Mouse (Mus musculus) kidney, postnatal 0 days (tissue): ENCODE measurements around the gene Pxmp2. TPM values are rescaled to one million over a fixed set of nuclear protein-coding genes. Genes with fewer than 3 reads are reported as not detected.

Source experiments
- ATAC-seq: fragments of 200-750 bp; cut with Nextera tagmentation; replicated peaks from 2 replicates; pipeline ENCODE4 v1.8.0; 2017; ENCODE audit warnings: low read depth, moderate number of reproducible peaks, moderate TSS enrichment, moderate library complexity; ENCODE audit not compliant: low FRiP score
- DNase-seq: peaks from one replicate; pipeline ENCODE4 v3.0.0-alpha.2; 2016; ENCODE audit warnings: low spot score
- H3K27ac ChIP-seq: fragments of 300-500 bp; sonication (generic); 2 replicates; pipeline ENCODE4 v1.5.1; 2014; ENCODE audit warnings: mild to moderate bottlenecking
- H3K27me3 ChIP-seq: fragments of 300-500 bp; sonication (generic); 2 replicates; pipeline ENCODE4 v1.6.1; 2014; ENCODE audit warnings: low read length, mixed read lengths; ENCODE audit not compliant: insufficient read depth
- H3K36me3 ChIP-seq: fragments of 300-500 bp; sonication (generic); 2 replicates; pipeline ENCODE4 v1.6.1; 2014; ENCODE audit warnings: low read length, mixed read lengths; ENCODE audit not compliant: insufficient read depth
- H3K4me1 ChIP-seq: fragments of 300-500 bp; sonication (generic); replicated peaks from 2 replicates; pipeline ENCODE4 v1.6.1; 2014; ENCODE audit warnings: antibody characterized with exemption, low read length, mixed read lengths; ENCODE audit not compliant: insufficient read depth
- H3K4me2 ChIP-seq: fragments of 300-500 bp; sonication (generic); 2 replicates; pipeline ENCODE4 v1.6.1; 2014; ENCODE audit warnings: mild to moderate bottlenecking, low read length, moderate library complexity, mixed read lengths
- H3K4me3 ChIP-seq: fragments of 300-500 bp; sonication (generic); replicated peaks from 2 replicates; pipeline ENCODE4 v1.5.1; 2014; ENCODE audit warnings: low read depth, low read length
- H3K9ac ChIP-seq: fragments of 300-500 bp; sonication (generic); 2 replicates; pipeline ENCODE4 v1.6.1; 2014; ENCODE audit warnings: low read depth, low read length
- H3K9me3 ChIP-seq: fragments of 300-500 bp; sonication (generic); replicated peaks from 2 replicates; pipeline ENCODE4 v1.6.1; 2016; ENCODE audit warnings: low read length, inconsistent platforms, mixed read lengths
- CTCF ChIP-seq: IDR thresholded peaks from 2 replicates; pipeline ENCODE4 v1.5.1; 2016; ENCODE audit warnings: antibody characterized with exemption, low read depth, mild to moderate bottlenecking, moderate library complexity
- WGBS: fragments of 180-500 bp; shearing (Covaris S2); extraction: QIAGEN DNeasy Blood & Tissue Kit; methylation state at CpG from one replicate; pipeline ENCODE4 v1.1.7; 2014; 5-methylcytosine and 5-hydroxymethylcytosine counted together
- polyA plus RNA-seq: library from polyadenylated mRNA; unstranded; fragments of >200 nt; fragmentation: Nextera tagmentation; extraction: Ambion mirVana; gene quantifications from 2 replicates; pipeline ENCODE4 v1.2.1, GENCODE M21; 2015

Gene Pxmp2
- polyA plus RNA-seq, 1 experiment from 2014 or later, result 57.6 TPM

DNA sequence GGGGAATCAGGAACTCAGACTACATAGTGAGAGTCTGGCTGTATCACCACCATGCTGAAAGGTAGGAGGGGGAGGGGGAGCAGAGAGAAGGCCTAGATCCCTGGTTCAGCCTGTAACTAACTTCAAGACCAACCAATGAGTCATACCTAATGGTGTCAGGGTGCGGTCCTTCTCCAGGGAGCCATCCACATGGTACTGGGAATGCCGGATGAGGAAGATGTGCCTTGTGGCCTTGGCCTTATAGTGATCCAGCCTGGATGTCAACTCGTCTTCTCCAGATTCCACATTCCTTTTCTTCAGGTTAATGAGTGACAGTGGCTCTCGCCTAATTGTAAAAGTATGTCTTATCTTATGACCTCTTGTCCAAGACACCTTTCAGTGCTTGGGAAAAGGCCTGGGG, 19.0 kb downstream of the Pxmp2 start:
- no peak overlapping the region for H3K27ac ChIP-seq
- H3K4me3 ChIP-seq, result no peak overlapping the region
- no peak for TF ChIP-seq CTCF
- 73% methylated on average over 4 of the region's 4 CpGs for WGBS
- no peaks in the 10 kb centered on the region for H3K9me3 ChIP-seq
- H3K4me2 ChIP-seq, result no peak overlapping the region
- no peaks in the 10 kb centered on the region for H3K27me3 ChIP-seq
- no peak overlapping the region for H3K9ac ChIP-seq
- peaks cover 5% of the 10 kb centered on the region for H3K4me1 ChIP-seq
- peaks cover 28% of the 10 kb centered on the region; the same call in 1 of the 2 replicates for H3K36me3 ChIP-seq
- ATAC-seq (no peak), DNase-seq (no peak)

DNA sequence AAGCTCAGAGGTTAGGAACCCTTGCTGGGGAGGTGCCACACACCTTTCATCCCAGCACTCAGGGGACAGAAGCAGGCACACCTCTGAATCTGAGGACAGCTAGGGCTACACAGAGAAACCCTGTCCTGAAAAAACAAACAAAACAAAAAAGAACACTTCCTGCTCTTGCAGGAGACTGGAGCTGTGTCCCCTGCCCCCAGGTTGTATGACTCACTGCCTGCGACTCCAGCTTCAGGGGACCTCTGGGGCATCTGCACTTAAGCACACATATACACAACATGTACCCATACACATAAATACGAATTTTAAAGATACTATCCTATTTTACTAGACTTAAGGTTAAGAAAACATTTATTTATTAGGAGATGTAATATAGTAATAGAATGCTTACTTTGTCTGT, 41.9 kb downstream of the Pxmp2 start:
- no peak overlapping the region for H3K4me3 ChIP-seq
- TF ChIP-seq CTCF, result no peak
- H3K27me3 ChIP-seq, result no peaks in the 10 kb centered on the region
- H3K36me3 ChIP-seq, result peaks cover 62% of the 10 kb centered on the region
- 69% methylated on average over 2 of the region's 2 CpGs for WGBS
- H3K4me1 ChIP-seq, result no peaks in the 10 kb centered on the region
- DNase-seq (no peak), ATAC-seq (no peak)
- no peak overlapping the region for H3K9ac ChIP-seq
- H3K27ac ChIP-seq, result no peak overlapping the region
- H3K9me3 ChIP-seq, result no peaks in the 10 kb centered on the region
- no peak overlapping the region for H3K4me2 ChIP-seq

DNA sequence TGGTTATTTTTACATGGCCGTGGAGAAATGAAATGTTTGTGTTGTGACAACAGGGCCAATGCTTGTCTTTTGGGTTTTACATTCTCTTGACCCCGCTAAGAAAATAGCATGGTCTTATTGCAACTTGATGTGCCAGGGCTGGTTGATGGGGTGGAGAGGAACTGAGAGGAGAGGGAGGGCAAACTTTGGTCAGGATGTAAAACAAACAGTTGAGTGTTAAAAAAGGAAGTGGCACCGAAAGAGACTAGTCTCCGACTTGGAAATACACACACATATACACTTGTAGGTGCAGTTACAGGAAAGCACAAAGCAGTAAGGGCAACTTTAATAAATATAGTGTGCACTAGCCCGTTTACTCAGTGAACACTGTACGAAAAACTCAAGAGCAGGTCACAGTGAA, 53.6 kb downstream of the Pxmp2 start:
- ATAC-seq, result no peak
- no peak overlapping the region for H3K9ac ChIP-seq
- H3K4me1 ChIP-seq, result peaks cover 4% of the 10 kb centered on the region; the same call in 1 of the 2 replicates
- no peak overlapping the region; the same call in 1 of the 2 replicates for H3K4me3 ChIP-seq
- TF ChIP-seq CTCF, result no peak
- H3K36me3 ChIP-seq, result peaks cover 20% of the 10 kb centered on the region; the same call in 1 of the 2 replicates
- no peak overlapping the region for H3K27ac ChIP-seq
- no peaks in the 10 kb centered on the region for H3K9me3 ChIP-seq
- whole genome bisulfite sequencing, result 74% methylated on average over 6 of the region's 6 CpGs
- no peak for DNase-seq
- peak overlapping the region; percentile 59; the same call in 1 of the 2 replicates for H3K4me2 ChIP-seq
- no peaks in the 10 kb centered on the region for H3K27me3 ChIP-seq

DNA sequence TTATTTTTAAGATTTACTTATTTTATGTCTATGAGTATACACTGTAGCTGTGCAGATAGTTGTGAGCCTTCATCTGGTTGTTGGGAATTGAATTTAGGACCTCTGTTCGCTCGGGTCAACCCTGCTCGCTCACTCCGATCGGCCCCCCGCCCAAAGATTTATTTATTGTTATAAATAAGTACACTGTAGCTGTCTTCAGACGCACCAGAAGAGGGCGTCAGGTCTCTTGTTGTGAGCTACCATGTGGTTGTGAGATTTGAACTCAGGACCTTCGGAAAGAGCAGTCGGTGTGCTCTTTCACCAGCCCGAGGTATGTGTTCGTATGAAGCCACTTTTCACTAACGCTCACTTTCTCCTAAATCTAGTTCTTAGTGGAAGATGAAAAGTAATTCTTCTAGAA, 54.3 kb downstream of the Pxmp2 start:
- Histone ChIP-seq H3K27ac (peak overlapping the region; percentile 97; the same call in 1 of the 2 replicates), H3K4me3 (peak overlapping the region; percentile 97), H3K4me2 (peak overlapping the region; percentile 59), H3K9ac (peak overlapping the region; percentile 99), H3K9me3 (no peaks in the 10 kb centered on the region), H3K36me3 (peaks cover 14% of the 10 kb centered on the region; the same call in 1 of the 2 replicates), H3K27me3 (no peaks in the 10 kb centered on the region), H3K4me1 (peaks cover 4% of the 10 kb centered on the region; the same call in 1 of the 2 replicates)
- peak; percentile 14 for DNase-seq
- TF ChIP-seq CTCF, result no peak
- ATAC-seq, result no peak
- WGBS, result 35% methylated on average over 13 of the region's 13 CpGs

DNA sequence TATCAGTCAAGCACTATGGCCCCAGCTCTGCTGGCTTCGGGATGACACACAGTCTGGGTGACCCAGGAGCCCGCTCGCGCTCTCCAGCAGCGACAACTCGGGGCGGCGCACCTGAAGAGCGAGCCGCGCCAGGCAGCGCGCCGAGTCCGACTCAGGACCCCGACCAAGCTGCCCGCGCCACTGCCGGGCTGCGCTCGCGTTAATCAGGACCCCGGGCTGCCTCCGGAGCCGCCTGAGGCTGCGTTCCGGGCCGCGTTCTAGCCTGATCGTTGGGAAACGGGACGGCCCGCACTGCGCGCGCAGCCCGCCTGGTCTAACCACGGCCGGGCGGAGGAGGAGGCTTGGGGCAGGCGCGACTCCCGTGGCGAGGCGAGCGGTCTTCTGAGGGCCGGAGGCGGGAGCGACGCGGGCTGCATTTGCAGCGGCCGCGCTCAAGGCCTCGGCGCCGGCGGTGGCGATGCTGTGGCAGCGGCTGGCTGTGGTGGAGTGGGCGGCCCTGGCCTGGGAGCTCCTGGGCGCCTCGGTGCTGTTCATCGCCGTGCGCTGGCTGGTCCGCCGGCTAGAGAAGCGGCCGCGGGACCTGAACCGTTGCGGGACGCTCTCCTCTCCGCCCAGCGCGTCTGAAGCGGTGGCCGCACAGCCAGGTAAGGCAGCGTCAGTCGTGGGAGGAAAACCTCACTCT, 55.1 kb downstream of the Pxmp2 start, which contains the start of gene Ankle2:
Gene Ankle2, plus strand, starts transcription at position 225 of the 682 bp plus-strand sequence.
- DNase-seq (peak; percentile 92), ATAC-seq (peak; percentile 98)
- Histone ChIP-seq H3K36me3 (peaks cover 8% of the 10 kb centered on the region; the same call in 1 of the 2 replicates), H3K4me3 (peak within 1 kb of the TSS; percentile 97), H3K27me3 (no peaks in the 10 kb centered on the region), H3K4me2 (peak within 1 kb of the TSS; percentile 59), H3K4me1 (peaks cover 4% of the 10 kb centered on the region; the same call in 1 of the 2 replicates), H3K9me3 (no peaks in the 10 kb centered on the region), H3K9ac (peak within 1 kb of the TSS; percentile 99), H3K27ac (peak within 1 kb of the TSS; percentile 97)
- under 1% methylated on average over 81 of the region's 81 CpGs for WGBS
- no peak for TF ChIP-seq CTCF

DNA sequence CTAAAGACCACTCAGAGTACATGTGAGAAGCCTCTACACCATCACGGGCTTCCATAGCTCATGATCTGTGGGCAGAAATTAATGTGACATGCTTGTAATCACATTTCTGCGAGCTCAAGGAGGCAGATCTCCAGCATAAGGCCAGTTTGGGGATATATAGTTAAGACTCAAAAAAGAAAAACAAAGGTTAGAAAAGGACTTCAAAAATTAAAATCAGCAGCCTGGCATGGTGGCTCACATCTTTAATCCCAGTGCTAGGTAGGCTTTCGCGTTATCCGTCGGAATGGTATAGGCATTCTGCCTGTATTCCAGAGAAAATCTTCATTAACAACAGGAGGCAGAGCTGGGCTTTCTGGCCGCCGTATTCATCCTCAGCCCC, 55.6 kb downstream of the Pxmp2 start:
- ATAC-seq (no peak), DNase-seq (no peak)
- Histone ChIP-seq H3K9ac (peak overlapping the region; percentile 99), H3K27ac (peak overlapping the region; percentile 97), H3K4me2 (peak overlapping the region; percentile 59), H3K9me3 (no peaks in the 10 kb centered on the region), H3K36me3 (peaks cover 11% of the 10 kb centered on the region; the same call in 1 of the 2 replicates), H3K27me3 (no peaks in the 10 kb centered on the region), H3K4me3 (peak overlapping the region; percentile 97), H3K4me1 (peaks cover 4% of the 10 kb centered on the region; the same call in 1 of the 2 replicates)
- 7% methylated on average over 8 of the region's 8 CpGs for WGBS
- no peak for TF ChIP-seq CTCF
